Mouse (Mus musculus) midbrain, embryonic 15.5 days (tissue): Measurements from ENCODE around the gene Rhoc. TPM values are rescaled to one million over a fixed set of nuclear protein-coding genes. Genes with fewer than 3 reads are reported as not detected.

Experiments
- ATAC-seq: fragments of 200-750 bp; cut with Nextera tagmentation; replicated peaks from 2 replicates; pipeline ENCODE4 v1.8.0; 2017; ENCODE audit warnings: moderate TSS enrichment
- H3K27ac ChIP-seq: fragments of 300-500 bp; sonication (generic); 2 replicates; pipeline ENCODE4 v1.5.1; 2015; ENCODE audit warnings: mild to moderate bottlenecking, inconsistent platforms
- H3K27me3 ChIP-seq: fragments of 300-500 bp; sonication (generic); replicated peaks from 2 replicates; pipeline ENCODE4 v1.6.1; 2015; ENCODE audit warnings: inconsistent platforms
- H3K36me3 ChIP-seq: fragments of 300-500 bp; sonication (generic); replicated peaks from 2 replicates; pipeline ENCODE4 v1.6.1; 2015; ENCODE audit warnings: inconsistent platforms
- H3K4me1 ChIP-seq: fragments of 300-500 bp; sonication (generic); 2 replicates; pipeline ENCODE4 v1.6.1; 2015; ENCODE audit warnings: inconsistent platforms
- H3K4me2 ChIP-seq: fragments of 300-500 bp; sonication (generic); 2 replicates; pipeline ENCODE4 v1.6.1; 2015; ENCODE audit warnings: inconsistent platforms, mild to moderate bottlenecking, moderate library complexity
- H3K4me3 ChIP-seq: fragments of 300-500 bp; sonication (generic); 2 replicates; pipeline ENCODE4 v1.5.1; 2015; ENCODE audit warnings: mild to moderate bottlenecking, inconsistent platforms
- H3K9ac ChIP-seq: fragments of 300-500 bp; sonication (generic); 2 replicates; pipeline ENCODE4 v1.6.1; 2015; ENCODE audit warnings: mild to moderate bottlenecking, inconsistent platforms
- H3K9me3 ChIP-seq: fragments of 300-500 bp; sonication (generic); 2 replicates; pipeline ENCODE4 v1.6.1; 2016; ENCODE audit warnings: inconsistent platforms
- WGBS: fragments of 180-500 bp; shearing (Covaris S2); methylation state at CpG from one replicate; pipeline ENCODE4 v1.1.7; 2015; ENCODE audit warnings: mixed read lengths; 5-methylcytosine and 5-hydroxymethylcytosine counted together
- polyA plus RNA-seq: library from polyadenylated mRNA; unstranded; fragments of >200 nt; fragmentation: Nextera tagmentation; extraction: Ambion mirVana; gene quantifications from 2 replicates; pipeline ENCODE4 v1.2.1, GENCODE M21; 2015

Gene Rhoc
- polyA plus RNA-seq, 1 experiment from 2014 or later: 43.8 TPM

- Histone ChIP-seq H3K27ac (no peak overlapping the region), H3K9ac (no peak overlapping the region), H3K36me3 (peaks cover 39% of the 10 kb centered on the region), H3K4me3 (no peak overlapping the region), H3K27me3 (no peaks in the 10 kb centered on the region), H3K4me2 (no peak overlapping the region), H3K4me1 (no peaks in the 10 kb centered on the region), H3K9me3 (no peaks in the 10 kb centered on the region)
- ATAC-seq: no peak
- 95% methylated on average over 3 of the region's 3 CpGs for WGBS
These were observed 47.6 kb downstream of the Rhoc start for GRCm38 (mm10) chr3:104835797-104836196.

DNA sequence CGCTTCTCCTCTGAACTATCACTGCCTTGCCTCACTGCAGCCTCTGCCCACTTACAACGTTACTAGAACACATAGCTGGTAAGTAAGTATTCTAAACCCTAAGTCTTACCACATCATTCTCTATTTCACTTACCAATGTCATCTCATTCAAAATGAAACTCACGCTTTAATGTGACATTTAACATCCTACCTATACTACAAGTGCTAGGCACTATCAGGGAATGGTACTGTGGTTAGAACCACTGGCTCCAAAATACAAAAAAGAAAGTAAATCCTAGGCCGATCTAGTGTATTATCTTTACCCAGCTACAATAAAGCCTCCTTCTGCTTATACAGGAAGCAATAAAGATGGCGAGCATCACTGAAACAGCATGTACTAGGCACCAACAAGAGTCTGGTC, 52.9 kb downstream of the Rhoc start:
- H3K27ac ChIP-seq: no peak overlapping the region
- no peak overlapping the region for H3K9ac ChIP-seq
- ATAC-seq: no peak
- H3K9me3 ChIP-seq: no peaks in the 10 kb centered on the region
- no peaks in the 10 kb centered on the region for H3K4me1 ChIP-seq
- H3K4me3 ChIP-seq: no peak overlapping the region
- H3K27me3 ChIP-seq: no peaks in the 10 kb centered on the region
- peaks cover 27% of the 10 kb centered on the region for H3K36me3 ChIP-seq
- WGBS: 97% methylated on average over 5 of the region's 5 CpGs
- no peak overlapping the region for H3K4me2 ChIP-seq

Other genes starting within 250 kb of the Rhoc start
- gene Slc16a1, start 149.7 kb upstream of the Rhoc start, polyA plus RNA-seq: 9.0 and 9.7 TPM in 2 replicates
- 0.59 and 0.93 TPM in 2 replicates for gene Ppm1j, start 7.3 kb upstream of the Rhoc start, polyA plus RNA-seq
- 0.05 and 0.10 TPM in 2 replicates for gene Fam19a3, start 6.5 kb upstream of the Rhoc start, polyA plus RNA-seq
- gene Mov10, start 30.2 kb downstream of the Rhoc start, polyA plus RNA-seq: 9.7 and 10.6 TPM in 2 replicates
- gene St7l, start 75.6 kb downstream of the Rhoc start, polyA plus RNA-seq: 31.8 and 35.1 TPM in 2 replicates
- 157 and 164 TPM in 2 replicates for gene Capza1, start 76.1 kb downstream of the Rhoc start, polyA plus RNA-seq
- 0.86 and 1.2 TPM in 2 replicates for gene Wnt2b, start 173.5 kb downstream of the Rhoc start, polyA plus RNA-seq